Mouse (Mus musculus) kidney, adult 11 months (tissue): ENCODE data around the gene Gm21060.
"Not testable (repeated sequence)": the region's sequence is repeated elsewhere in the genome, so short reads cannot be mapped to it uniquely, and the experiment has no call there.

ENCODE experiments used
- DNase-seq: peaks from one replicate; pipeline ENCODE4 v3.0.0; 2022

Gm21060 gene

DNA sequence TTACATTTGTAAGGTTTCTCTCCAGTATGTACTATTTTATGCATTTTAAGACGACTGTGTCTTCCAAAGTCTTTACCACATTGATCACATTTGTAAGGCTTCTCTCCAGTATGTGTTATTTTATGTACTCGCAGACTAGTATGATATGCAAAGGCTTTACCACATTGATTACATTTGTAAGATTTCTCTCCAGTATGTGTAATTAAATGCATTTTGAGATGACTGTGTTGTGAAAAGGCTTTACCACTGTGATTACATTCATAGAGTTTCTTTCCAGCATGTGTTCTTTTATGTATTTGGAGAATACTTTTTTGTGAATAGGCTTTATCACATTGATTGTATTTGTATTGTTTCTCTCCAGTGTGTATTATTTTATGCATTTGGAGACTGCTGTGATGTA is at the start of gene Gm21060:
Gene Gm21060 (minus strand): TSS at position 101 of the 400 bp plus-strand sequence.
- no peak for DNase-seq

DNA sequence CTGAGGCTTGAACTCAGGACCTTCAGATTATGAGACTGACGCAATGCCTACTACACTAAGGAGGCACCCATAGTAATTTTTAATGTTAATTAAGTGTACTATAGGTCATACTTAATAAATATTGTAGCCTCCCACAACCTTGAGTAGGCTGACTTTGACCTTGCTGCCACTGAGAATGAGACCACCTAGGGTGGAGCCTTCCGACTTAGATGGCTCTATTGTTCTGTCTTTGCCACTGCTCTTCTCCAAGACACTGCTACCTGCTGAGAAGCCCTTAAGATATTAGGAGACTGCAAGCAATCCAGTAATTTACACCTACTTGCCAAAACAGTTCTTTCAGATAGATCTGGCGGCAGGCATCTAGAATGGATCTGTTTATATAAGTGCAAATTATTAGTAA is 24.0 kb upstream of the Gm21060 start:
- DNase-seq = not testable (repeated sequence)

DNA sequence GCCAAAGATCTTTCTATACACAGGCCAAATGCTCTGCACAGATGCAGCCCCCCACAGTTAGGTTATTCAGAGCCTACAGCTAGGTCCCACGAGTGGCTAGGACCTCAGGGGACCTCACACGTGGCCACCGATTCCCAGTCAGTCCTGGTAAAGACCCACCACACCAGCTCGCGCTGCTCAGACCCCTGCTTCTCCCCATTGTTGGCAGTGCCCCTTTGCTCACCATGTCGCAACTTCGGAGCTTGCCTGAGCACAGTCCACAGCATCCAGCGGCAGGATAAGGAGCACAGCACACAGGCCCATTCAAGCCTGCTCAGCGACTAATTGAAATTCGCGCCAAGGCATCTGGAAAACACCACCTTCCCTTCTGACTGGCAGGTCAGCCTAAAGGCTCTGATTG is 16.3 kb upstream of the Gm21060 start:
- not testable (repeated sequence) for DNase-seq

DNA sequence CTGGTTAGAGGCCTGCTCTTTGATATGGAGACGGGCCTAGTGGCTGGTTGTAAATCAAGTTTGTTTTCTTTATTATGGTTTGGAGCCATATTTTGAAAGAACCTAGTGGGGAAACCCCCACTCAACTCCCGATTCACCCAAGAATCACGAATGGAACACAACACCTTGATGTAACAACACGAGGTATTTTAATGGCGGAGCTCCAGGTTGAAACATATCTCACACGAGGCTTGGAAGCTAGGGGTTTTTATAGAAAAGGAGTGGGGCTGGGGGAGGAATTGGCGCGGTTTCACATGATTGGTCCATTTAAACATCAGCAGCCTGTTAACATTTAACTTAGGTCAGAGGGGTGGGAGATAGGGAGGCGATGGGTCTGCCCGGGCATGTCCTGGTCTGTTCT is 15.5 kb upstream of the Gm21060 start:
- DNase-seq = not testable (repeated sequence)

DNA sequence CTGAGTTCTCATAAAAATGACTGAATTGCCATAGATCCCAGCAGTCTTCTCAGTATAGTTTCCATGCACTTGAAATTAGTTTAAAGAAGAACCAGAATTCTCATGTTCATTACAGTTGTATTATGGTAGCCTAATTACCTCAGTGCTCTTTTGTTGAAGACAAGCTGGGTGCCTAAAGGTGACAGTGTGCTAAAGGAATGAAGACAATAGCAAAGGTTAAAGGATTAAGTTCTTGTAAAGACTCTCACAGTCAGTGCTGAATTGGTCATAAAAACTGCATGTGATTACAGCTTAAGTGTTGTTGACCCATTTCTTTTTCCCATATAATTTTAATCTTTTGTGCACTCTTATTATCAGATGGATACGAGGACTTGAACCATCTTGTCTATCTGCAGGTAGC is 11.2 kb upstream of the Gm21060 start:
- DNase-seq = not testable (repeated sequence)

DNA sequence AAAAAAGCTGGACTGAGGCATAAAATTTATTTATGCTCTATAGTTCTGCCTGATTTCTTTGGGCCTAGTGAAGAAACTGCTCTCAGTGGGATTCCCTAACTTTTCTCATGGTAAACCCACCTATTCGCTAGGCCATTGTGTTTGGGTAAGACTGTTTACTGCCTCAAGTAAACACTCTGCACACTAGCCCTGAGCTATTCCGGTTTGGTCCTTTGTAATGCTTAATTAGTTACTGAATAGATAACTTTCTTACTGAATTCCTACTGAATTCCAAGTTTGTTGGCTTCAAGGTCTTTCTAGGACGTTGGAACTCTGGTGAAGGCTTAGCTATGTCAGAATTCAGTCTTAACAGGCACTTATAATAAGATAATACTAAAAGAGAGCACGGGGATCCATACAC is 11.8 kb downstream of the Gm21060 start:
- DNase-seq = not testable (repeated sequence)

DNA sequence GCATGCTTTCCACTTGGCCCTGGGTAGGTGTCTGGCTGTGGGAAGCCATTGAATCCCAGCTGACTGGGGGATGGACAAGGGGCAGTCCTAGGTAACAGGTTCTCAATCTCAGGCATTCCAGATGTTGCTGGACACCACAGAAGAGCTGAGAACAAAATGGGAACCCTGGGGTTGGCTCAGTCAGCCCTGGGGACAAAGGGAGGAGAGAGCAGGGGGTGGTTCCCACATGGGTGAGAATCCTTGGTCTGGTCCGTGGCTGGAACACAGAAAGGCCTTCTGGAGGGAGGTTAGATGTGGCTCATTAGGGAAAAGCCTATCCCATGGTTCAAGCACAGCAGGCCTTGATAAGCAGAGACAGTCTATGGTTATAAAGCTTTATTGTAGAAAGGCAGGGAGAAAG is 13.3 kb downstream of the Gm21060 start:
- no peak for DNase-seq

DNA sequence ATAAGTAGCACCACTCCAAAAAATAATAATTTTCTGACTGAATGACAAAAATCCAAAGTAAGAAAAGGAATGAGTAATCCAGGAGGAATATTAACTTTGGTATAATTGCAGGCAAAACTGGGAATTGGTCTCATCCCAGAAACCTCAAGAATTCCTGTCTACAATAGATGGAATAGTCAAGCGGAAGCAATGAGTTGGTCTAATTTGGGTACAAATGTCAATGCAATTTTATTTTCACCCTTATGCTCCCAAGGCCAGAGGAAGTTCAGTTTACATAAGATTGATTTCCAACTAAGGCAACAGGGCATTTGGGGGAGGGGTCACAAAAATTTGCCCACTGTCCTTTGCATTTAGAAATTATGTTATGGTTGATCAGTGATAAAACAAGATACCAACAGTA is 21.4 kb downstream of the Gm21060 start:
- no peak for DNase-seq

DNA sequence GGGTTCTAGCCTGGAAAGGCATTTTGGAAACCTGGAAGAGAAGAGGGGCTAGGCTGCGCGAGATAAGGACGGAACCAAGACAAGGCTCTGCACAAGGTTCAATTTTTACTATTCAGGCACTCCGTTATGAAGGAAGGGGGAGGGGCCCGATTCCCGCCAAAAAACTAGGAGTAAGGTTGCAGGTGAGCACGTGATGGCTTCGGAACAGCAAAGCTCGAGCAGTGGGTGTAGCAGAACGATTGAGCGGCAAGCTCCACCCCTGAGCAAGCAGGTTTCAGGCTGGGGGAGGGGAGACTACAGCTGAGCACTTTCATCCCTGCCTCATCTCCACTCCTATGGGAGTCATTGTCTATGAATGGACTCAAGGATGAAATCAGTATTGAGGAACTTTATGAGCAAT is 27.7 kb downstream of the Gm21060 start:
- DNase-seq = not testable (repeated sequence)

DNA sequence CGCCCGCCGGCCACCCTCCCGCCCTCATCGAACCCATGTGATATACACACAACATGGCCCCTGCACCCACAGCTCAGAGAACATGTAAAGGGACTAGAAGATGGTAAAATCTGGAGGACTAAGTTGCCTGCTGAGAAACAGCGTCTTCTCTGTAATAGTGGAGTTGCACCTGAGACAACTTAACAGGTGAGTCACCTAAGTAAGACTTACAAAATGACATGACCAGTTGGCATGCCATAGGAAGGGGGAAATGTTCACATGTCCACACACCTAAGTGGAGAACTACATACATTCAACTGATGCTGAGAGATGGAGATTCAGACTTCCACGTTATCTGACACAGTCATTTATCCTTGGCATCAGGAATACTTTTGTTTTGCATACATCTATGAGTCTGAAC is 29.7 kb downstream of the Gm21060 start:
- DNase-seq = no peak

DNA sequence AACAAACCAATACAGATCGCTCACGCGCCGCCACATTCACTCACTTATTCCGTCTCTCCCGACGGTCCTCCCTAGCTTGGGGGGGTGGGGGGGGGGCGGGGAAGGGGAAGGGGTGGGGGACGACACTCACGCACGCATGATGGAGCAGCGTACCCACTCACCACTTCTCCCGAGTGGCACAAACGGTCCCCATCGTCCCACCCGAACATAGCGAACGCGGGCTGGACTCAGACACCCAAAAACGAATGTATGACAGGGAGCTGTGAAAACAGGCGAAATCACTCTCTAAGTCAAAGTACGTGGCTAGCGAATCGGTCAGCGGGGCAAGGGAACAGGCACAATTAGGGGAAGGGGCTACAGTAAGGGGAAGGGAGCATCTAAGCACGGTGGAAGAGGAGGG is 30.2 kb downstream of the Gm21060 start:
- no peak for DNase-seq

DNA sequence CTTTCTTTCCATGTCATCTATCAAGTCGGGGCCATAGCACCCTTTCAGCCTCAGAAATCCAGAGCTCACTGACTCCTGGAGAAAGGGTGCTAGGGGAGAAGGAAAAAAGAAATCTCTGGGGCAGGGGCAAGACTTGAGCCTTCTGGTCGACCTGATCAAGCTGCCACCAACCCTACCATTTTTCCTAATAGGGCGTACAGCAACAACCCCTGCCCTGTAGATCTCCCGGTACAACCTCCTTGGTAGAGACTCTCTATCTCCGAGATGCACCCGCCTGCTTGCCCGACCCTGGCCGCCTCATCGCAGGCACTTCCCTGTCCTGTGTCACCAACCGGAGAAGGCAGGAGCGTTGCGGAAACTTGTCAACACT is 30.6 kb downstream of the Gm21060 start:
- DNase-seq = no peak

DNA sequence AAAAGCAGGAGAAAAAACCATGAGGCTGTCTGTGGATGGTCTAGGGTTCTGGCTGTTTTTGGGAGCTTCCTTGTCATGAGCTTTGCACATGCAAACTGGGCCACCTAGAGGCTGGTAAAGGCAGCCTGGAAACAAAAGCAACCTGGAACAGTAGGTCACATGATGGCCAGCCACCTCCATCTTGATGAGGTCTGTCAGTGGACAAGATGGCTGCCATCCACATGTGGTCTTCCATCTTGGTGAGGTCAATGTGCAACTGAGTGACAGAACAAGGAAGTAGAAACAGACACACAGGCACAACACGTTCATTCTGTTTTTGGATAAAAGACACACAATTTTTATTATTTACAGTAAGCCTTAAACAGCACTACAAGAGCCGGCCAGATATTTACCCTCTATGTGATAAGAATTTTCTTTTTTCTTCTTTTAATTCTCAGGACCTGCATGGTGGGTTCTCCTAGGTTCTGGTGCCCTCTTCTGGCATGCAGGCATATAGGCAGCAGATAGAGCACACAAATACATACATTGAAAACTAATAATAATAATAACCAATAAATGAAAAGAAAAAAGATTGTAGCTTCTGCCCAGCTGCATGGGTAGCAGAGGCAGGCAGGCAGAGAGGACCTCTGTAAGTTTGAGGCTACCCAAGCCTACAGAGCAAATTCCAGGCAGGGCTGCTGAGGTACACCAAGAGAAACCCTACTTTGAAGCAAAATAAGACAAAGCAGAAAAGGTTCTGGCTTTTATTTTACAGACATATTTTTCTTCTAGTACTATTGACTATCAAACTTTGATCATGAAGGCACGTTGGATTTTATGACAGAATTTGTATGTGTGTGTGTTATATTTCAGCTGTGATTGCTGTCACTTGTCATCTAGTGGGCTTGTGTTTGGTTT is 31.3 kb downstream of the Gm21060 start:
- DNase-seq = peak; percentile 75

DNA sequence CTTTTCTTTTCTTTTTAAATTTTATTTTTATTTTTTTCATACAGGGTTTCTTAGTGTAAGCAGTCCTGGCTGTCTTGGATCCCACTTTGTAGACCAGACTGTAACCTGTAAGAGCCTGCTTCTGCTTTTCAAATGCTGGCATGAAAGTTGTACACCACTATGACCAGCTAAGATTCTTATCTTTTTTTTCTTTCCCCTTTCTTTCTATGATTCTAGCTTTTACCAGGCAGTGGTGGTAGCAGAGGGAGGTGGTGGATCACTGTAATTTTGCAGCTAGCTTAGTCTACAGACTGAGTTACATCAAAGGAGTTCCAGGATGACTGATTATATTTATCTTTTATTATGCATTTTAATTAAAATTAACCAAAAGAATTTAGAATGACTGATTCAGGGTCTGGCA is 31.9 kb downstream of the Gm21060 start:
- DNase-seq = no peak

DNA sequence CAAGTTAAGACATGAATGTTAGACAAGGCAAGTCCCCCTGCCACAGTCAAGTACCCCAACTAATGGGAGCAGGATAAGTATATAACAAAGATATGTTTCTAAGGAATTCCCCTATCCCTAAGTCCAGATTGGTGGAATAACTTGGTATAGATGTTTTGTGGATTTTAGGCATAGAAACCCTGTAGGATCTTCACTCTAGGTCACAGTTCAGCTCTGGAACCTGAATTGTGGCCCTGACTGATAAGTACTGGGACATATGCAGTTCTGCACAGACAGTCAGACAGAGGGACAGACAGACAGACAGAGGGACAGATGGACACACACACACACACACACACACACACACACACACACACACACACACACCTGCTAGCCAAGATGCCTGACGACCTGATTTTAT is 32.6 kb downstream of the Gm21060 start:
- no peak for DNase-seq

DNA sequence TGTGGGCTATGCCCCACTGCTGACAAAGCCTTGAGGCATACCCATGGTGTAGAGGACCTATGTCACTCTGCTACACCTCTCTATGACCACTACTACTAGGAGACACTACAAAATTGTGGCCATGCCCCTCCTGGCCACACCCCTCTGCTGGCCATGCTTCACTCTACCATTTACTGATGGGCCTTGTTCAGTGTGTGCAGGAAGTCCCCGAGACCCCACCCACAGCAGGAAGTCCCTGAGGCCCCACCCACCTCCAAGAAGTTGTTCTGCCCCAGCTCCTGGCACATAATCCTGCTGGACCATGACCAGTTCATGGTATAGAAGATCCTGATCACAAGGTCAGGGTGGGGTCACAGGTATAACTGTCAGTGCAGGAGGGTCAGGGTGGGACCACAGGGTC is 35.6 kb downstream of the Gm21060 start:
- no peak for DNase-seq

DNA sequence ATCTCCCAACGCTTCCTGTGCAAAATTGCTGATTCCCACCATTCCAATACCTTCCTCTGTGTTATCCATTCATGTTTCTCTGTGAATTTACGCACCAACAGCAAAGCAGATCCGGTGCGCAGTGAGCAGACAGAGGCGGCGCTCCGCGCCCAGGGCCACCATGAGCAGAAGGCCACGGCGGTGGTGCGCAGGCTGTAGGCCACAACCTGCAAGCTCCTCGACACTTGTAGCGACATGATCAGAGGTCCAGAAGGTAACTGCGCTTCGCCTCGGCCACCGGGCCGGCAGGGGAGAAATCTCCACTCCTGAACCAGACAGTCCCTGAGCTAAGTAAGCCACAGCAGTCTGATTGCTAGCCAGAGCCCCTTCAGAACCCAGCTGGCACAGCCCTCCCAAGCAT is 39.1 kb downstream of the Gm21060 start:
- DNase-seq = no peak

DNA sequence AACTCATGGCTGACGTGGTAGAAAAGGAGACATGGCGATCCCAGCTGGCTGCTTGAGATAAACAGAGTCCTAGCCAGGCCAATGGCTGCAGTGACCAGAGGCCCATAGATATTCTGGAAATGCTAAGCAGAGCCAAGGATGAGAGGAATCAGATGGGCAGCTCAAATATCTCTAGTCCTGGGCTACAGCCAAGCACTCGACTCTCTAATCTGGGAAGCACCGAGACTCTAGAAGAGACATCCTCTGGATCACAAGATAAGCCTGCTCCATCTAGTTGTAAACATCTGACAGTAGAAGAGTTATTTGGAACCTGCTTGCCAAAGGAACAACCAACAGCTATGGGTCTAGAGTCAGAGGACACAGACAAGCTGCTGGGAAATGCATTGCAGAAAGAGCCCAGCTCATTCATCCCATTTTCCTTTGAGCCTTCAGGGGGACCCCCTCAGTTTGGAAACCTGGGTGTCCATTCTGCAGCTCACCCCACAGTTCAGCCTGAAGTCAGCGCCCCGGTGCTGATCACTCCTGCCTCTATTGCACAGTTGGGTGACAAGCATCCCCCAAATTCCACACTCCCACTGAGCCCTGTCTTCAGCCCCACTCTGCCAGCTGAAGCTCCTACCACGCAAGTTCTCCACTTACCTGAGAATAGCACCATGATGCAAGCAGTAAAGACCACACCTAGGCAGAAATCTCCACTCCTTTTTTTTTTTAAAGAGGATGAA is 40.5 kb downstream of the Gm21060 start:
- DNase-seq = no peak

DNA sequence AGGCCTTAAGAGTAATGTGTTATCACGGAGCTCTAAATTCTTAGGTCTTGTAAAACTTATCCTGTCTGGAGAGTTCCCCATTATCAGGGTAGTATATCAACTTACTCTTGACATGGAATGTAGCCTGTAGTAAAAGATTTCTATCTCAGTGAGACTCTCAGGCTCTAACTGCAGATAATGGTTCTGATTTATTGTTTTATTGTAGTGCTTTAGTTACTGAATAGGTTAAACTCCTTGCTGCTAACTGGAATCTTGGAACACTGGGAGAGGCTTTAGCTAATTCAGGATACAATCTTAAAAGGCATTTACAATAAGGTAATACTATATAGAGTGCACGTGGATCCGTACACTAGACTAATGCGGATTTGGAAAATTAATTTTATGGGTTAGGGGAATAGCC is 49.5 kb downstream of the Gm21060 start:
- DNase-seq = not testable (repeated sequence)
